Mouse (Mus musculus) midbrain, embryonic 16.5 days (tissue): Measurements from ENCODE around the gene Drap1. TPM values are rescaled to one million over a fixed set of nuclear protein-coding genes. Genes with fewer than 3 reads are reported as not detected.

Experiments
- ATAC-seq: fragments of 200-750 bp; cut with Nextera tagmentation; 2 replicates; pipeline ENCODE4 v1.8.0; 2017; ENCODE audit warnings: moderate TSS enrichment
- H3K27ac ChIP-seq: fragments of 300-500 bp; sonication (generic); 2 replicates; pipeline ENCODE4 v1.5.1; 2014; ENCODE audit warnings: mild to moderate bottlenecking, low read length, mixed read lengths
- H3K27me3 ChIP-seq: fragments of 300-500 bp; sonication (generic); 2 replicates; pipeline ENCODE4 v1.6.1; 2014; ENCODE audit warnings: low read depth, low read length, mixed read lengths; ENCODE audit not compliant: control insufficient read depth, insufficient read depth
- H3K36me3 ChIP-seq: fragments of 300-500 bp; sonication (generic); 2 replicates; pipeline ENCODE4 v1.6.1; 2014; ENCODE audit warnings: mild to moderate bottlenecking, low read length, moderate library complexity, mixed read lengths; ENCODE audit not compliant: control insufficient read depth, insufficient read depth
- H3K4me1 ChIP-seq: fragments of 300-500 bp; sonication (generic); 2 replicates; pipeline ENCODE4 v1.6.1; 2014; ENCODE audit warnings: mild to moderate bottlenecking, low read length, mixed read lengths; ENCODE audit not compliant: control insufficient read depth, insufficient read depth
- H3K4me2 ChIP-seq: fragments of 300-500 bp; sonication (generic); 2 replicates; pipeline ENCODE4 v1.6.1; 2014; ENCODE audit warnings: mild to moderate bottlenecking, low read length, mixed read lengths
- H3K4me3 ChIP-seq: fragments of 300-500 bp; sonication (generic); 2 replicates; pipeline ENCODE4 v1.5.1; 2014; ENCODE audit warnings: low read depth, mild to moderate bottlenecking, low read length, moderate library complexity, mixed read lengths
- H3K9ac ChIP-seq: fragments of 300-500 bp; sonication (generic); 2 replicates; pipeline ENCODE4 v1.6.1; 2014; ENCODE audit warnings: low read depth, low read length, mixed read lengths
- H3K9me3 ChIP-seq: fragments of 300-500 bp; sonication (generic); replicated peaks from 2 replicates; pipeline ENCODE4 v1.6.1; 2014; ENCODE audit warnings: mild to moderate bottlenecking, low read length, mixed read lengths; ENCODE audit not compliant: control insufficient read depth, poor library complexity, severe bottlenecking
- WGBS: fragments of 180-500 bp; shearing (Covaris S2); extraction: QIAGEN DNeasy Blood & Tissue Kit; methylation state at CpG from one replicate; pipeline ENCODE4 v1.1.7; 2014; 5-methylcytosine and 5-hydroxymethylcytosine counted together
- polyA plus RNA-seq: library from polyadenylated mRNA; unstranded; fragments of >200 nt; fragmentation: Nextera tagmentation; extraction: Ambion mirVana; gene quantifications from 2 replicates; pipeline ENCODE4 v1.2.1, GENCODE M21; 2015

Gene Drap1
- polyA plus RNA-seq, 1 experiment from 2014 or later, result 310 TPM

- H3K4me3 ChIP-seq, result no peak overlapping the region
- no peak overlapping the region for H3K27ac ChIP-seq
- H3K36me3 ChIP-seq, result peaks cover 16% of the 10 kb centered on the region
- no peak overlapping the region for H3K9ac ChIP-seq
- no peaks in the 10 kb centered on the region for H3K9me3 ChIP-seq
- H3K4me1 ChIP-seq, result peaks cover 25% of the 10 kb centered on the region
- ATAC-seq, result no peak
- 89% methylated on average over 9 of the region's 9 CpGs for WGBS
- H3K27me3 ChIP-seq, result no peaks in the 10 kb centered on the region
- H3K4me2 ChIP-seq, result no peak overlapping the region
Observed at GRCm38 (mm10) chr19:5463212-5463611, 38.4 kb upstream of the Drap1 start.

- Histone ChIP-seq H3K27ac (no peak overlapping the region), H3K4me3 (peak overlapping the region; percentile 84), H3K36me3 (peaks cover 16% of the 10 kb centered on the region), H3K4me1 (peaks cover 32% of the 10 kb centered on the region), H3K27me3 (no peaks in the 10 kb centered on the region), H3K4me2 (peak overlapping the region; percentile 98), H3K9me3 (no peaks in the 10 kb centered on the region), H3K9ac (peak overlapping the region; percentile 87)
- WGBS, result 88% methylated on average over 6 of the region's 6 CpGs
- no peak for ATAC-seq
Observed at GRCm38 (mm10) chr19:5461411-5461810, 36.6 kb upstream of the Drap1 start.

DNA sequence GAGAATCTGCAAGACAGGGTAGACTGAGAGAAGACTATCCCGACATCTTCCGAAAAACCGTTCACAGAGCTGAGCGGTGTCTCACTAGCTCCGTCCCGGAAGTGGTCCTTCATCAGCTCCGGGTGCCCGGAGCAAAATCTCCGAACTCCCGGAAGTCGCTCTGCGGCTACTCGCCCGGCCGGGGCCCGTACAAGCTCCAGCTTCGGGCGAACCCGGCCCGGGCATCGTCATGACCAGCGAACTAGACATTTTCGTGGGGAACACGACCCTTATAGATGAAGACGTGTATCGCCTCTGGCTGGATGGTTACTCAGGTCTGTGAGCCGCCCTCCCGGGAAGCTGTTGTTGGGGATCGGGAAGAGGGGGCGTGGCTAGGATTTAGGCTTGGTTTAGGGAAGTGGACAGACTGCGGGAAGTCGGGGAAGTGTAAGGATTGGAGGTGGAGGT, 35.7 kb upstream of the Drap1 start, which contains the start of gene Fibp:
Fibp (plus strand) TSS at position 151 of the 447 bp plus-strand sequence.
- ATAC-seq, result peak; percentile 30
- WGBS, result under 1% methylated on average over 32 of the region's 32 CpGs
- peaks cover 41% of the 10 kb centered on the region for H3K4me1 ChIP-seq

DNA sequence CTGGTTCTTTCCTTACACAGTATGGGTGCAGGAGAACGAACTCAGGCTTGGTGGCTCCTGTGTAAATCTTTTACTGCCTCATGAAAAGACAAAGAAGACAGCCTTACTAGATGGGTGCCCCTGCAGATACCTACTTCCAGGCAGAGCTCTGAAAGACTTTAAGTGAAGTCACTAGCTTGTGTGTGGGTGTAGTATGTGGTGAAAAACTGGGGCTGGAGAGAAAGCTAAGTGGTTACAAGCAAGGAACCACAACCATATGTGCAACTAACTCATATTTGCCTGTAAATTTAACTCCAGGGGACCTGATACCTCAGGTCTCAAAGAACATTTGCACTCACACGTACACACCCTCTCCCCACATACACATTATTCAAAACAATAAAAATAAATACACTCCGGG, 35.1 kb upstream of the Drap1 start:
- Histone ChIP-seq H3K27ac (peak overlapping the region; percentile 86), H3K36me3 (peaks cover 5% of the 10 kb centered on the region; the same call in 1 of the 2 replicates), H3K9ac (peak overlapping the region; percentile 87), H3K27me3 (no peaks in the 10 kb centered on the region), H3K4me2 (peak overlapping the region; percentile 98), H3K4me3 (peak overlapping the region; percentile 84), H3K4me1 (peaks cover 45% of the 10 kb centered on the region), H3K9me3 (no peaks in the 10 kb centered on the region)
- ATAC-seq, result no peak
- WGBS, result 28% methylated on average over 3 of the region's 3 CpGs

More for the DNA sequence above, 35.7 kb upstream of the Drap1 start, which contains the start of gene Fibp:
- Histone ChIP-seq H3K4me3 (peak within 1 kb of the TSS; percentile 84), H3K9me3 (no peaks in the 10 kb centered on the region), H3K36me3 (peaks cover 11% of the 10 kb centered on the region), H3K27me3 (no peaks in the 10 kb centered on the region), H3K27ac (peak within 1 kb of the TSS; percentile 86), H3K4me2 (peak within 1 kb of the TSS; percentile 98), H3K9ac (peak within 1 kb of the TSS; percentile 87)

GRCm38 (mm10) chr19:5459019-5459418, 34.2 kb upstream of the Drap1 start:
- no peaks in the 10 kb centered on the region for H3K36me3 ChIP-seq
- no peak overlapping the region for H3K9ac ChIP-seq
- no peaks in the 10 kb centered on the region for H3K9me3 ChIP-seq
- no peak for ATAC-seq
- H3K27ac ChIP-seq, result no peak overlapping the region
- peaks cover 44% of the 10 kb centered on the region for H3K4me1 ChIP-seq
- whole genome bisulfite sequencing, result 67% methylated on average over 7 of the region's 7 CpGs
- no peak overlapping the region for H3K4me3 ChIP-seq
- no peak overlapping the region for H3K4me2 ChIP-seq
- no peaks in the 10 kb centered on the region for H3K27me3 ChIP-seq

DNA sequence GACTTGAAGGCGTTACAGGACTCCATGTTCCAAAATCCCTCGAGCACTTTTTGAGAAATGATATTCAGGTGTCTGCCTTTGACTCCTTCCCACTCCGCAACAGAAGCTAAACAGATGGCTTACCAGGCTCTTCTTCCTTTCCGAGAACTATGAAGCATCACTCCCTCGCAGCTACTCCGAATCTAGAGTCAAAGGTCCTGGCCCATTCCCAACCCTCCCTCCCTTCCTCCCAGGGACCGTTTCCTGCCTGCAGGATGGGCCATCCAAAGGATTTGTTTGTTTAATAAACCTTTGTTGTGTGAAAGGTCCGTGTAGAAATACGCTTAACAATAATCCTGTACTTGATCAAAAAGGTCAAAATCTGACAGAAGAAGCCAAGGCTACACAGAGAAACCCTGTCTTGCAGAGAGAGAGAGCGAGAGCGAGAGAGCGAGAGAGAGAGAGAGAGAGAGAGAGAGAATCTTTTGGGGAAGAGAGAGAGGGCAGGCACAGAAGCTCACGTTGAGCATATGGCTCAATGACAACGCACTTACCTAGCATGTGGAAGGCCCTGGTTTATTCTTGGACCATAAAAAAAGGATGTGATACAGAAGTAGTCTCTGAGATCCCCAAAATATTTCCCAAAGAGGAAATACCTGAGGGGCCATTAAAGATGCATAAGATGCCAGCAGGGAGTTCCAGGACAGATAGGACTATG, 33.1 kb upstream of the Drap1 start, which contains the start of gene Ccdc85b:
Ccdc85b (minus strand) TSS at position 149 of the 697 bp plus-strand sequence.
- 18% methylated on average over 14 of the region's 14 CpGs for WGBS
- Histone ChIP-seq H3K9me3 (no peaks in the 10 kb centered on the region), H3K27ac (peak within 1 kb of the TSS; percentile 98), H3K4me1 (peaks cover 39% of the 10 kb centered on the region), H3K4me2 (peak within 1 kb of the TSS; percentile 98), H3K27me3 (no peaks in the 10 kb centered on the region), H3K36me3 (no peaks in the 10 kb centered on the region), H3K4me3 (peak within 1 kb of the TSS; percentile 82), H3K9ac (peak within 1 kb of the TSS; percentile 95)
- no peak; the same call in 1 of the 2 replicates for ATAC-seq

- peak overlapping the region; percentile 98 for H3K4me2 ChIP-seq
- WGBS, result 0% methylated on average over 69 of the region's 70 CpGs
- H3K4me3 ChIP-seq, result peak overlapping the region; percentile 82
- peak; percentile 94 for ATAC-seq
- peak overlapping the region; percentile 98 for H3K27ac ChIP-seq
- no peaks in the 10 kb centered on the region for H3K36me3 ChIP-seq
- peaks cover 39% of the 10 kb centered on the region for H3K4me1 ChIP-seq
- no peaks in the 10 kb centered on the region for H3K27me3 ChIP-seq
- H3K9me3 ChIP-seq, result no peaks in the 10 kb centered on the region
- peak overlapping the region; percentile 95 for H3K9ac ChIP-seq
Observed at GRCm38 (mm10) chr19:5456922-5457745, 32.4 kb upstream of the Drap1 start.

DNA sequence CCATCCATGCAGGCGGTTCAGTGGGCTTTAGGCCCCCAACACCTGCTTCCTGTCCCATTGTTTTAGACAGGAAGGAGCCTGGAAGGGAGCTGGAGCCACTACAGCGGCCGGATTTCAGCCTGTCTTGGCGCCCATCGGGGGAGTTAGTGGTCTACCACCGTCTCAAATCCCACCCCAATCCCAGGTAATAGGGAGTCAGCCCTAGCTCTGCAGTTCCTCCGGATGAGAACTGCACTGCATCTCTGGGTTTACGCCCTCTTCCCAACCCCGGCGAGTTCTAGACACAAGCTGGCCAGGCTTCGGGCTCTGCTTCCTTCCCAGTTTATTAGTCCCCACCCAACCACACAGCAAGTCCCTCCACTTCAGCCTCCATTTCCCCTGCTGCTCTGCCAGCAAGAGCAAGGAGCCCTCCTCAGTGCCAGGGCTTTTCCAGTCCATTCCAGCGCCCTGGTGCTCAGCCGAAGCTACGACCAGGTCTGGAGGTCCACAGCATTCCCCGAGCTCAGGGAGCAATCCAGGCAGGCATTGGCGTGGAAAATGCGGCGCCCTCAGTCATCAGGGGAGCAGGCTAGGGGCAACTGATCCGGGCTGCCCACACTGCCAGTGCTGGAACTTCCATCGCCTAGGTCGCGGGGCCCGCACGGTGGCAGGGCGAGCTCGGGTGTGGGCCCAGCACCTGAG, 31.6 kb upstream of the Drap1 start:
- Histone ChIP-seq H3K9ac (peak overlapping the region; percentile 95), H3K9me3 (no peaks in the 10 kb centered on the region), H3K27ac (peak overlapping the region; percentile 98), H3K4me2 (peak overlapping the region; percentile 98), H3K4me3 (peak overlapping the region; percentile 82), H3K27me3 (no peaks in the 10 kb centered on the region), H3K4me1 (peaks cover 36% of the 10 kb centered on the region), H3K36me3 (no peaks in the 10 kb centered on the region)
- no peak; the same call in 1 of the 2 replicates for ATAC-seq
- 5% methylated on average over 26 of the region's 26 CpGs for WGBS
